Mouse (Mus musculus): ENCODE measurements around the gene Fbln1. TPM values are rescaled to one million over a fixed set of nuclear protein-coding genes. Genes with fewer than 3 reads are reported as not detected.
"Not testable (repeated sequence)": the region's sequence is repeated elsewhere in the genome, so short reads cannot be mapped to it uniquely, and the experiment has no call there.

Fbln1 gene
- total RNA-seq, 4 experiments from 2014 or later = 11.6 to 14.5 (median 11.9) TPM

DNA sequence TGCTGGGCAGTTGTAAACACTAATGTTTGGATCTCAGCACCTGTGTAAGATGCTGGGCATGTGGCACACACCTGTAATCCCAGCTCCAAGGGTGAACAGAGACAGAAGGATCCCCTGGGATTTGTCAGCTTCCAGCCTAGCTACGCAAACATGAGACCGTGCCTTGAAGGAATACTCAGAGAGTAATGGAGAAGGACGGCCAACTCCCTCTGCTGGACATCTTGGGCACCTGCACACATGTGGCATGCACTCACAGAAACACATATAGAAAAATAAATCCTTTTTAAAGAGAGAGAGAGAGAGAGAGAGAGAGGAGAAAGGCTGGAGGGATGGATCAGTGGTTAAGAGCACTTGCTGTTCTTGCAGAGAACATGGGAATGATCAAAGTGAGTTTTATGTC lies 88.9 kb downstream of the Fbln1 start:
- no peak for DNase-seq (ENCODE audit: low spot score in 2 of 2)

DNA sequence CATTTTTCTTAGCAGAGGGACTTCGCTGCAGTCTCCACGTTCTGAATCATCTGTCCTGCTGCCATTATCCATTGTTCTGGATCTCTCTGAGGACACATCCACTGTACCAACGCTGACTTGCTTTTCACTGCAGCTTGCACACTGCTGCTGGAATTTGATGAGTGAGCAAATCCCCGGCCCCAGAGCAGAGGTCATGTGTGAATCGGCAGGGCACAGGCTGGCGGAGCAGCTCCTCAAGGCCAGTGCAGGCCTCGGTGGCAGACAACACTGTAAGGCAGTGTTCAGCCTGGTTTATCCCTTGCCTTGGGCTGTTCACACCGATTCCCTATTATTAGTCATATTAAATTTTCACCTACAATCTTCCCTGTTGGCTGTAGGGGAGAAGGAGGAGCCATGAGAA lies 89.8 kb downstream of the Fbln1 start:
- DNase-seq (ENCODE audit: low spot score in 2 of 2) = no peak

DNA sequence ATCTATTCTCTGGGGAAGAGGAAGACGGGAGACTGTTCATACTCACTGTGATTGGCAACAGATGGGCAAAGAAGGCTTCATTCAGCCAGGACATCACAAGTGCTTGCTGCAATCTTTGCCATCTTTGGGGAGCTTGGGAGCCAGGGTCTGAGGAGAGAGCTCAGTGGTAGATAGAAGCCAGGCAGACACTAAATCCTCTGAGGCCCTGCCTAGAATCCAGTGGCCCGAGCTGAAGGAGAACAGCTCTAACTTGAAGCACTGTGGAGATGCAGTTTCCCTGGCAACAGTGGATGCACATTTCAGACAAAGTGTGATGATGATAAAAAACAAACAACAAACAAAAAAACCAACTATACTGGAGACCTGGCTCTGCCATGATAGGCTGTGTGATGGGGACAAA lies 90.2 kb downstream of the Fbln1 start:
- no peak for DNase-seq (ENCODE audit: low spot score in 2 of 2)

DNA sequence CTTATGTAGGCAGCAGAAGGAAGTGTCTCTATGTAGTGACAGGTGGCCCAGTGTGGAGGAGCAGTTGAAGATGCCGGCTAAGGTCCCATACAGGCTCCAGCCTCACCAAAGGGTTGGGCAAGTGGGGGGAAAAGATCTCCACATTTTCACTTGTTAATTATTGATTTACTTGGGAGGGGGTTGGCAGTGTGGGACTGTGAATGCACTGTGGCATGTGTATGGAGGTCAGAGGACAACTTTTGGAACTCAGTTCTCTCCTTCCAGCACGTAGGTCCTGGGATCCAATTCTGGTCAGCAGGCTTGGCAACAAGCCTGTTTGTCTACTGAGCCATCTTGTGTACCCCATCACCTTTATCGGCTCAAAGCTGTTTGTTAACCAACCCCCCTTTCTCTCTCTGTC lies 90.8 kb downstream of the Fbln1 start:
- no peak for DNase-seq (ENCODE audit: low spot score in 2 of 2)

DNA sequence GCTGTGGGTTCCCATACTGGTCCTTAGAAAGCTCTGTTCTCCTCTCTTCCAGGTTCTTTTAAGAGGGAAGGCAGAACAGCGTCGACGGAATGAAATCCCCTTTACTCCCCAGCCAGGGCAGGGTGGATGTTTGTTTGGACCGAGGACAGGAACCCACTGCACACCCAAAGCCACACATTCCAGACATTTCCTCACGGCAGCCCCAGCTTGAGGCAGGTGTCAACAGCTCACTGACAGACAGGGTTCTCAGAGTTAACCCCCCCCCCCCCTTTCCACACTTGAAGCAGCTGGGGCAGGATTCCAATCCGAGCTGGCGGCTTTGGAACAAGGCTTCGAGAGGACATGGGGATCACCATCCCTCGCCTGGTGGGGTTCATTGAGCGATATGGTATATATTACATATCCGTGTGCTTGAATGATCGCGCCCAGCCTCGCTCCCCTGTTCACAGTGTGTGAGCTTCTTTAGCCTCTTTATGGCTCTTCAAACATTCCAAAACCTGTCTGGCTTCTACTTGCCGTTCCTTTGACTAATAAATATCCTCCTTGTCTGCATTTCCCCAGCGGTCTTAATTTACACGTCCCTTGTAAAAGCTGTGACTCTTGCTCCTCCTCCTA lies 92.5 kb downstream of the Fbln1 start:
- no peak for DNase-seq (ENCODE audit: low spot score in 2 of 2)

DNA sequence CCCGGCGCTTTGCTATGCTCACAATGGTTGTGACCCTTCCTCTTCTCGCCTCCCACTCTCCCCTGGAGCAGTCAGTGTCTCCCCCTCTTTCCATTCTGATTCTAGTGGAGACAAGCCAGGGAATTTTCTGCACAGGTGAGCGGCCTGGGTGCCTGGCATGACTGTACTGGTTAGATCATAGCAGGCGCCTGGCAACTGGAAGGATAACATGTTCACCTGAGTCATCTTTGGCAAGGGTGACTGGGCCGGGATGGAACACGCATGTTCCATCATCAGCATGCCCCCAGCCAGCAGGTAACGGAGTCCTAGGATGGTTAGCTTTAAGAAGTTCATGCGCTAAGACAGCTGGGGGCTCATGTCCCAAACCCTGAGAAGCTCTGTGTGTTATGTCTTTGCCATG lies 93.2 kb downstream of the Fbln1 start:
- DNase-seq (ENCODE audit: low spot score in 2 of 2) = no peak

DNA sequence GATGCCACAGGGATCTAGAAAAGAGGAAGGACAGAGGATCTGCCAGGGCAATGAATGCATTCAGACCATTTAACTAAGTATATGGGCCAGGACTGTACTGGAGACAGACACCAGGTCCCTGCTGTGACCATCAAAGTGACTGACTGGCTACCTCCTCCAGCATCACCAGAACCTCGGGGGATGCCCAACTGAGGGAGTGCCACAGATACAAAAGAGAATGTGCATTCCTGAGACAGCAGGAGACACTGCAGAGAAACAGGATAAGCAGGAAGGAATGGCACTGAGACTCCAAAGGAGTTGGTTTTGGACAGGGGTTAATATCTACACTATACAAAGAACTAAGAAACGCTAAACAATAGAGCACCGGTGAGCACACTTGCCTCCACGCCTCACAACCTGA lies 97.5 kb downstream of the Fbln1 start:
- no peak for DNase-seq (ENCODE audit: low spot score in 2 of 2)

DNA sequence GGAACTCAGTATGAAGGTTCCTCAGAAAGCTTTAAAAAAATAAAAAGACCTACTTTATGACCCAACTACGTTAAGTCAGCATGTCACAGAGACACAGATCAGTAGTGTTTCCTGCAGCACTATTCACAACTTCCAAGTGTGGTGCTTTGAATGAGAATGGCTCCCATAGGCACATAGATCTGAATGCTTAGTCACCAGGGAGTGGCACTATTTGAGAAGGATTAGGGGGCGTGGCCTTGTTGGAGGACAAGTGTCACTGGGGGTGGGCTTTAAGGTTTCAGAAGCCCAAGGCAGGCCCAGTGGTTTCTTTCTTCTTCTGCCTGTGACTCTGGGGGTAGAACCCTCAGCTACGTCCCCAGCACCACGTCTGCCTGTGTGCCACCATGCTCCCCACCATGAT lies 98.2 kb downstream of the Fbln1 start:
- DNase-seq (ENCODE audit: low spot score in 2 of 2) = no peak

DNA sequence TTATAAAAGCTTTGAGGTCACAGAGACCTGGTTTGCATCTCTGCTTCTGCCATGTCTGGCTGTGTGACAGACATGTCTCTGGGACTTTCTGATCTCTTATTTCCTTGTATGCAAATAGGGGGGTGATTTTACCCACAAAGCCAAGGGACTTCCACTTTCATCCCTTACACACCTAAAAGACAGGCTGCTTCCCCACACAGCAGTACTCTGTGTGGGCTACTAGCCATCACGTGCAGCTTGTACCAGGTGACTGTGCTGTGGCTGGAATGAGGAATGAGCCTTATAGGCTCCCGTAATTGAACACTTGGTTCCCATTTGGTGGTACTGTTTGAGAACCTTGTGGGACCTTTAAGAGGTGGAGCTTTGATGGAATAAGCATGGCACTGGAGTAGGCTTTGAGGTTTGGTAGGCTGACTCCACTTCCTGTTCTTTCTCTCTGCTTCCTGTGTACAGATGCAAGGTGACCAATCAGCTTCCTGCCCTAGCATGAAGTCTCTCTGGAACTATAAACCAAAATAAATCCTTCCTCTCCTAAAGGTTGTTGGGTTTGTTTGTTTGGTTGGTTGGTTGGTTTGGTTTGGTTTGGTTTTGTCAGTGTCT lies 101.4 kb downstream of the Fbln1 start:
- DNase-seq (ENCODE audit: low spot score in 2 of 2) = no peak

DNA sequence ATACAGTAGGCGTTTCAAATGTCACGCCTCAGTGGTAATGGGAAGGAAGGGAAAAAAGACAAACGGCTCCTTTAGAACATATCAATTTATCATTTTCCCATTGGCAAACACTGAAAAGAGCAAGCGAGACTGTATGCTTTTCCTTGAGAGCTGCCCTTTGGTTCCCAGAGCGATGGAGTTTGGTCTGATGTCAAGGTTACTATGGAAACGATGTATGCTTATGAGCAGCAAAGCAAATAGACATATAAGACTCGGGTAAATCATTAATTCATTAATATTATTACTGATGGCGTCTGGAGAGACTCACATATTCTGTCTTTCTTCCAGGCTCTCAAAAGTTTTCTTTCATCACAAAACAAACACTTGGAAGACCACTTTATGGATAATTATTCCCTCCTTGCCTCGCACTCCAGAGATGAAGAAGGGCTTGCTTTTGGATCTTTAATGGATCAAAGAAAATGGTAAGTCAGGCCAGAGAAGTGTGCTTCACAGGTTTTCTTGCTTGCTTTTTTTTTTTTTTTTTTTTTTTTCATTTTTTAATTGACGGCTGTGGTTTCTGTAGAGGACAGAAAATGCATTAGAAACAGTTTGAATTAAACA lies 105.4 kb downstream of the Fbln1 start:
- DNase-seq (ENCODE audit: low spot score in 2 of 2) = no peak

DNA sequence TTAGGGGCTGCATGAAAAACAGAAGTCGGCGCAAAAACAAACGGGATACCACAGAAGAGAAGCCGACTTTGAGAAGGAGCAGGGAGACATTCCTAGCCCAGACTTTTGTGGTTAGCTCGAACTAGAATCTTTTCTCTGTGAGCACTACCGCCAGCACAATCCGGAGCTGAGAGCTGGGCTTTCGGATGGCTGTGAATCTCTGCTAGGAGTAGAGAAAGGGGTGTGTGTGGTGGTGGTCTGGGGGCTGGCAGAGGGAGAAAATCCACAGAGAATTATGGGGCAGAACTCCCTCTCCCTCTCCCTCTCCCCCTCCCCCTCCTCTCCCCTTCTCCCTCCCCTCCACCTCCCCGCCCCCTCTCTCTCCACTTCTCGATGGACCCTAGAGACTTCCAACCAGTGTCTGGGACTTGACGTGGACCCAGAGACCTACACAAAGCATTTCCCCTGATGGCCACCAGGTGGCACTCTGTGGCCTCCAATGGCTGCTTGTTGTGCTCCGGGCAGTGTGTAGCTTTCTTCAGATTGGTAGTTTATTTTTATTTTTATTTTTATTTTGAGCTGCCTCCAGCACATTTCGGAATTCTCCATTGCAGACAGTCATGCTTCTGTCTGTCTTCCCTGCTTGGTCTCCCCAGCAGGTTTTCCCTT lies 109.8 kb downstream of the Fbln1 start:
- peak; percentile 57 to 77 for DNase-seq (ENCODE audit: low spot score in 2 of 2)

DNA sequence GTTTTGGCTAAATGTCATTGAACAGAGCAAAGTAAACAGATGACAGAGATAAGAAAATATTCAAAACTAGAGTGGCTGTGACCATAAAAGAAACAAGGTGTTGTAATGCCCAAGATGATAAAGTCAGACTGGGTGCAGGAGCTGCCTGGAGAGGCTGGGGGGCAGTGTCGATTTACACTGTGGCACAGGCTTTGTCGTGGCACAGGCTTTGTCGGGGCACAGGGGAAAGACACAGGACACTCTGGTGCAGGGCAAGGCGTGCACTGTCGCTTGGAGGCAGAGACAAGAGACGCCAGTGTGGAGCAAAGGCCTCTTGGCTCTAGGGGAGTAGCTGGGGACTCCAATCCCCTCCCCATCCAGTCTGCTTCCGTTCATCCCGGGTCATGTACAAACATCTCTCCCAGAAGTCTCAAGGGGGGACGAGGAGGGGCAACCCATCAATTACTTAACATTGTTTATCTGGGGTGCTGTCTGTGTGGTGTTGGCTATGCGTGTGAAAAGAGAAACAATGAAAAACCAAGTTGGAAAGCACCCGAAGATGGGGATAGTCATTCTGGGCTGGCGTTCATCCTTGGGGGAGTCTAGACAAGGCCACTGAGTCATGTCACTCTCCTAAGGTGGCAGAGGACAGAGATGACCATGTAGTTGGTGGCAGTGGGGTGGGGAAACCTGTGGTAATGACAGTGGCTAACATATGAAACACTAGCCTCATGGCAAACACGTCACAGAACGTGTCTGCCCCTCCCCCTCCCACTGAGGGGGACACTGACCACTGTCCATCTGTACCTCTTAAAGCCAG lies 110.8 kb downstream of the Fbln1 start:
- DNase-seq (ENCODE audit: low spot score in 2 of 2) = no peak

DNA sequence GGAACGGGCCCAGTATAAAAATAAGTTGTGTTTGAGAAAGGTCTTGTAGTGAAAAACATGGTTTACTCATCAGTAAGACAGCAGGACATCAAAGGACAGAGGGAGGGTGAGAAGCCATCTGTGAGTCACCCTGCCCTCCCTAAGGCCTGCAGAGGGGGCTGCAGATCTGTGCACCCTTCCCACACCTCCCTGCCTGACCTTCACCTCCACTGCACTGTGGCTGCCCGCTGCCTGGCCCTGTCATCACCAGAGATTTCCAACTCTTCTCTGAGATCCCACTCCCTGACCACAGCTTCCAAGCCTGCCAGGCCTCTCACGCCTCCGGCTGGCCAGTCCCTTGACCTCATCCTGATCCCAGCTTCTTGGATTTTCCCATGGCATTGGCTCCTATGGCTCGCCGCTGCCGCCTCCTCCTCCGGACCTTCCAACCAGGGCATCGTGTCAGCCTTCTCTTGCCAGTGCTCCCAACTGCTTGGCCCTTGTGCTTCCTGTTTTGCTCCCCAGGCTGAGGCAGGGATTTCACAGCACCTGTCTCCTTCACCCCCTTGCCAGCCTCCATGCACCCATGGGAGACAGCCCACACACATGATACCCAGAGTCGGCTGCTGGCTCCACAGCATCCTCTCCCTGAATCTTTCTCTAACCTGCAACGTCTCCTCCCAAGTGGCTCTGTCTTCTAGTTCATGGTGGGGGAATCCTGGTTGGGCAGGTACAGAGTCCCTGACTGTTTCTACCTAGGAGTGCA lies 114.3 kb downstream of the Fbln1 start:
- DNase-seq (ENCODE audit: low spot score in 2 of 2) = no peak

DNA sequence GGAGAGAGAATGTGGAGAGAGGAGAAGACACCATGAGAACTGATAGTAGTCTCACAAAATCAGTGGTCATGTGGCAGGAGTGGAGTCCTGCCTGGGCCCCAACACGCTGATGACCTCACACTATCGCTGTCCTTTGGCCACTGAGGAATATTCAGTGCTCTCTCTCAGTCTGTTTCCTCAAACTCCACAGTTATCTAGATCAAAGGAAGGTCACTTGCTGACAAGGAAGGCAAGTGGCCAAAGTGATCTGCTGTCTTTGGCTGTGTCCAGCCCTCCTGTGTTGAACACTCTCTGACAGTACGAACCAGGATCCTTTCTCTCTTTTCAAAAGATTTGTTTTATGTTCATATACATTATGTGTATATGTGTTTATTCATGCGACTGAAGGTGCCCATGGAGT lies 117.5 kb downstream of the Fbln1 start:
- no peak for DNase-seq (ENCODE audit: low spot score in 2 of 2)

DNA sequence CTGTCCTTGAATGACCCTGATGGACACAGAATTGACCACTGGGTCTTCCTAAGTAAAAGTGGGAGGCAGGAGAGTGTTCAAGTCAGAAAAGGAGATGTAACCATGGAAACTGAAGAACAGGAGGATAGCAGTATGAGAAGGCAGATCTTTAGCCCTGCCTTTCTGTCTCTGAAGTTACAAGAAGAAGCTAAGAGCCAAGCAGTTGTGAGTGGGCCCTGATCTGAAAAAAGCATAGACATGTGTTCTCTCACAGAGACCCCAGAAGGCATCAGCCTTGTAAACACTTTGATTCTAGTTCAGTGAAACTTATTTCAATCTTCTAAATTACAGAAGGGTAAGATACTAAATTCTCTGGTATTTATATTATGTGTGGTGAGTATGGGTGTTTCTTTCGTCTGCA lies 118.7 kb downstream of the Fbln1 start:
- no peak for DNase-seq (ENCODE audit: low spot score in 2 of 2)

DNA sequence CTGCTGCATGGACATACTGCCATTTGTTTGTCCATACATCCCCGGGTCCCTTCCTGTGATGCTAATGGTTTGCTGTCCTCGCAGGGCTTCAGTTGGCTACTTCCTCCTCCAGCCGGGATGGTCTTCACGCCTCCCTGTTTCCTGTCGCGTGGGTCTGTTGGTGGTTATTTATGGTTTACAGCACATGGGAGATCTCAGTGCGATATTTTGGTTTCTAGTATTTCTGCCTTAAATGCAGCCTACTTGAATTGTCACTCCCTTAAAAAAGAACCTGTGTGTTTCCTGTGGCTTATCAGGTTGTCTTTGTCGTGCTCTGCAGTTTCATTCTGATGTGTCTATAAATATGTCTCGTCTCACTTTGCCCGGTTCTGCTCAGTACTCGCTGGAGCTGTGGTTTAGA lies 122.1 kb downstream of the Fbln1 start:
- peak in 1 of 2 experiments; percentile 63 for DNase-seq (ENCODE audit: low spot score in 2 of 2)

DNA sequence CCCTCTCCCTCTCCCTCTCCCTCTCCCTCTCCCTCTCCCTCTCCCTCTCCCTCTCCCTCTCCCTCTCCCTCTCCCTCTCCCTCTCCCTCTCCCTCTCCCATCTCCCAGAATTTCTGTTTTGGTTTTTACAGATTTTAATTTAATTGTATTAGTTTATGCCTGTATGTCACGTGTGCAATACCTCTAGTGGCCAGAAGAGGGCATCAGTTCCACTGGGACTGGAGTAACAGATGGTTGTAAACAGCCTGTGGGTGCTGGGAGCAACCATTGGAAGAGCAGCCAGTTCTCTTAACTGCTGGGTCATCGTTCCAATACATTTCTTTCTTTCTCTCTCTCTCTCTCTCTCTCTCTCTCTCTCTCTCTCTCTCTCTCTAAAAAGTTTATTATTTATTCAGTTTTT lies 122.7 kb downstream of the Fbln1 start:
- not testable (repeated sequence) for DNase-seq (ENCODE audit: low spot score in 2 of 2)

DNA sequence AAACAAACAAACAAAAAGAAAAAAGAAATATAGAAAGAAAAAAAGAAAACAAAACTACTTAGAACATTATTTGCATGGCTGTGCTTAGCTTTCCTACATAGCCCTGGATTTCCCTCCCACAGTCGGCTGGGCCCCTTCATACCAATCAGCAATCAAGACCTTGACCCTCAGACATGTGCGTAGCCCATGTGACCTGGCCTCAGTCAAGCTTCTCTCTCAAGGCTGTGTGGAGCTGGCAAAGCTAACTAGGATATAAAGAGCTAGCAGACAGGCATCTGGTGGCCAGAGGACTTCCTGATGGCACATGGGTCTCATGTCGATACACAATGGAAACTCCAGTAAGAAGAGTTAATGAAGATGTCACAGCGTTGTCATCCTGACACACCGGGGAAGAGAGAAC lies 123.3 kb downstream of the Fbln1 start:
- no peak for DNase-seq (ENCODE audit: low spot score in 2 of 2)

DNA sequence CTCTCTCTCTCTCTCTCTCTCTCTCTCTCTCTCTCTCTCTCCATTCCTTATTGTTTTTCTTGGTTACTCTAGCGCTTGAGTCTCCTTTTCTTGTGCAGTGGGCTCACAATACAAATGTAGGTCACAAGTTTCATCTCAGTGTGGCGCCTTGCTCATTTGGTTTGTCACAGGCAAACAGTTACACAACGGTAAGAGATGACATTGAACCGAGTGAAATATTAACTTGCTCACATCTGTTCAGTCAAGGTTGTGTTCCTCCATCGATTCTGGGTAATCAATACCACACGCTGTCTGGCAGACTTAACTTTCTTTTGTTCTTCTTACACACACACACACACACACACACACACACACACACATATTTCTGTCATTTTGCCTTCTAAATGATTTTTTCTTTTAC lies 124.3 kb downstream of the Fbln1 start:
- DNase-seq (ENCODE audit: low spot score in 2 of 2) = no peak

DNA sequence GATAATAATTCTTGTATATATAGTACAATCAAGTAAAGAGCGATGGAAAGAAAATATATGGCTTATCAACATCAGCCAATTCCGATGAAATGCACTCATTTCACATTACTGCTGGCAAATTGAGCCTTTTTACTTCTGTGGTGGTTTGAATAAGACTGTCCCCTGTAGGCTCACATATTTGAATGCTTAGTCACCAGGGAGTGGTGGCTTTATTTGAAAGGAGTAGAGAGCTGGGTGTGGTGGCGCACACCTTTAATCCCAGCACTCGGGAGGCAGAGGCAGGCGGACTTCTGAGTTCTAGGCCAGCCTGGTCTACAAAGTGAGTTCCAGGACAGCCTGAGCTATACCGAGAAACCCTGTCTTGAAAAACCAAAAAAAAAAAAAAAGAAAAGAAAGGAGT lies 127.8 kb downstream of the Fbln1 start:
- not testable (repeated sequence) for DNase-seq (ENCODE audit: low spot score in 2 of 2)

DNA sequence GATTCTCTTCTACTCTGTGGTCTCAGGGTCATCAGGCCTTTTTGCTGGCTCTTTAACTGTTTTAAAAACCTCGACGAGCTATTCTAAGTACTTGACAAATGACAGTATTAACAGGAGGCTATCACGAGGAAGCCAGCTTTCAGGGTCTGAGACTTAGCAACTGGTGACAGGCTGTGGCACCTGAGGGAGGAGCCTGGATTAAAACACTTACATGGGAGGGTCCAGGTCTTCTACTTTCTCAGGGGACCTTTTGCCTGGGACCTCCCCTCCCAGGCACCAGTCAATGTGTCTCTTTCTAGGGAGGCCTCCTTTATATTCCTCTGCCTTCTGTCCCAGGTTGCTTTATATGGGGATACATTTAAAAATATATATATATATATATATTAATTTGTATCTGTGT lies 128.5 kb downstream of the Fbln1 start:
- DNase-seq (ENCODE audit: low spot score in 2 of 2) = no peak
